Mouse (Mus musculus): ENCODE measurements around the gene 3100002H09Rik.

DNA sequence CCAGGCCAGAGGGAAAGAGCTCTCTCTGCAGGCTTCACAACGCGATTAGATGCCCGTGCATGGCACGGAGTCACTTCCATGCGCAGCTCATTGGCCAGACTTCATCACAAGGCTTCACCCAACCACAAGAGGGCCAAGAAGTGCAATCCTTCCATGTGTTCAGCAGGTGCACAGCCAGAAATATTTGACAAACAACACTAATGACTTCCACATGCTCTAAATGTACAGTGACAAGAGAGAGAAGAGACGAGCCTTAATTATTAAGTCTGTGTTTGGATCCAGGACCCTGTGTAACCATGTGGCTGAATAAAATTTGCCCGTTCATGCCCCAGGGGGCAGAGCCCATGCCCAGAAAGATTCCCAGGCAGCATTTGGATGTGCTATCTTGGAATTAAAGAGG lies 47.9 kb downstream of the 3100002H09Rik start:
- TF ChIP-seq MAX (IDR thresholded peaks at IDR 0.05; ENCODE audit: low read length) (no peak), CTCF (IDR thresholded peaks at IDR 0.05 in 2 of 3, conservative IDR thresholded peaks at IDR 0.05 in 1 of 3; ENCODE audit: control insufficient read depth in 1 of 3, insufficient read depth in 1 of 3, low read depth in 2 of 3, low read length in 3 of 3, poor library complexity in 1 of 3, severe bottlenecking in 1 of 3) (no peak), MYC (IDR thresholded peaks at IDR 0.05; ENCODE audit: low read depth, low read length) (no peak), GATA1 (IDR thresholded peaks at IDR 0.05; ENCODE audit: low read depth, low read length) (no peak), MAFK (IDR thresholded peaks at IDR 0.05; ENCODE audit: borderline replicate concordance, low read depth, low read length) (no peak), E2F4 (IDR thresholded peaks at IDR 0.05; ENCODE audit: borderline replicate concordance, low read depth, low read length) (no peak), POLR2A (IDR thresholded peaks at IDR 0.05; ENCODE audit: control insufficient read depth in 1 of 2, insufficient read depth in 1 of 2, low read depth in 1 of 2, low read length in 2 of 2, poor library complexity in 1 of 2) (no peak), EP300 (IDR thresholded peaks at IDR 0.05; ENCODE audit: low read depth in 1 of 2, low read length in 2 of 2) (no peak), ELF1 (IDR thresholded peaks at IDR 0.05; ENCODE audit: low read depth, low read length) (no peak), USF2 (IDR thresholded peaks at IDR 0.05; ENCODE audit: borderline replicate concordance in 1 of 2, insufficient read depth in 1 of 2, low read depth in 1 of 2, low read length in 2 of 2) (no peak)

All from MEL (cell line).